Mouse (Mus musculus) CH12.LX (cell line): ENCODE data around the gene Tex44. TPM values are rescaled to one million over a fixed set of nuclear protein-coding genes. Genes with fewer than 3 reads are reported as not detected.
A peak's percentile ranks its signal among the peaks of the same experiment; 100 is the strongest.

ENCODE experiments used
- DNase-seq: peaks from one replicate; pipeline ENCODE4 v3.0.0-alpha.2; 2013; ENCODE audit errors: extremely low read depth
- H3K27ac ChIP-seq: 2 replicates; pipeline ENCODE4 v1.5.1; 2012; ENCODE audit warnings: low read depth, mild to moderate bottlenecking, control low read depth, moderate library complexity; ENCODE audit not compliant: insufficient read depth
- H3K27me3 ChIP-seq: replicated peaks from 2 replicates; pipeline ENCODE3; 2012; ENCODE audit warnings: inconsistent platforms
- H3K36me3 ChIP-seq, 2 experiments: replicated peaks in 1 of 2; 2 replicates each; pipeline versions ENCODE3 to v1.6.1; 2012; ENCODE audit warnings: inconsistent platforms in 1 of 2, low read length in 1 of 2, mild to moderate bottlenecking in 1 of 2, mixed read lengths in 1 of 2, moderate library complexity in 1 of 2; ENCODE audit not compliant: control insufficient read depth in 1 of 2, insufficient read depth in 1 of 2
- H3K4me1 ChIP-seq, 2 experiments: 2 replicates each; pipeline ENCODE4 v1.6.1; 2012; ENCODE audit warnings: inconsistent platforms in 1 of 2, moderate library complexity in 1 of 2; ENCODE audit not compliant: insufficient read depth in 2 of 2, control insufficient read depth in 1 of 2
- H3K4me2 ChIP-seq: 2 replicates; pipeline ENCODE4 v1.6.1; 2012; ENCODE audit warnings: low read depth, mild to moderate bottlenecking, control low read depth; ENCODE audit not compliant: poor library complexity, insufficient read depth, severe bottlenecking
- H3K4me3 ChIP-seq, 3 experiments: fragments of 150-350 bp in 1 of 3; sonication (generic) in 1 of 3; replicated peaks in 1 of 3; 2 replicates each; pipeline versions ENCODE3 to v1.5.1; 2011 to 2012; ENCODE audit warnings: low read depth in 2 of 3, low read length in 2 of 3, mild to moderate bottlenecking in 2 of 3, moderate library complexity in 2 of 3, control low read depth in 1 of 3, improper control_type of control experiment in 1 of 3, inconsistent platforms in 1 of 3, mixed read lengths in 1 of 3; ENCODE audit not compliant: poor library complexity in 1 of 3
- H3K79me2 ChIP-seq: replicated peaks from 2 replicates; pipeline ENCODE4 v1.6.1; 2012; ENCODE audit warnings: mild to moderate bottlenecking, moderate library complexity; ENCODE audit not compliant: control insufficient read depth, poor library complexity, insufficient read depth, severe bottlenecking; ENCODE audit errors: extremely low read depth
- H3K9ac ChIP-seq: 2 replicates; pipeline ENCODE4 v1.6.1; 2012; ENCODE audit warnings: low read depth, mild to moderate bottlenecking, control low read depth, moderate library complexity; ENCODE audit not compliant: insufficient read depth
- H3K9me3 ChIP-seq: replicated peaks from 2 replicates; pipeline ENCODE3; 2012; ENCODE audit warnings: low read length, inconsistent platforms, mixed read lengths
- BHLHE40 ChIP-seq: IDR thresholded peaks from 2 replicates; pipeline ENCODE4 v1.6.1; 2011; ENCODE audit warnings: mild to moderate bottlenecking, low read depth, low read length, improper control_type of control experiment
- CHD1 ChIP-seq: IDR thresholded peaks from 2 replicates; pipeline ENCODE4 v1.6.1; 2012; ENCODE audit warnings: low read depth, low read length, improper control_type of control experiment, inconsistent platforms
- CHD2 ChIP-seq: IDR thresholded peaks from 2 replicates; pipeline ENCODE4 v1.6.1; 2011; ENCODE audit warnings: low read length, improper control_type of control experiment
- CTCF ChIP-seq, 2 experiments: IDR thresholded peaks in 1 of 2; conservative IDR thresholded peaks in 1 of 2; 2 replicates each; pipeline ENCODE4 v1.5.1; 2011 to 2012; ENCODE audit warnings: low read depth in 2 of 2, low read length in 2 of 2, improper control_type of control experiment in 1 of 2, inconsistent platforms in 1 of 2, mild to moderate bottlenecking in 1 of 2, moderate library complexity in 1 of 2
- ELF1 ChIP-seq: IDR thresholded peaks from 2 replicates; pipeline ENCODE4 v1.6.1; 2014; ENCODE audit warnings: low read depth, mild to moderate bottlenecking, inconsistent platforms, low read length, improper control_type of control experiment
- GABPA ChIP-seq: IDR thresholded peaks from 2 replicates; pipeline ENCODE4 v1.6.1; 2012; ENCODE audit warnings: low read depth, low read length, improper control_type of control experiment, inconsistent platforms; ENCODE audit not compliant: insufficient replicate concordance
- HCFC1 ChIP-seq: IDR thresholded peaks from 2 replicates; pipeline ENCODE4 v1.6.1; 2012; ENCODE audit warnings: low read depth, mild to moderate bottlenecking, inconsistent platforms, low read length, improper control_type of control experiment
- JUN ChIP-seq: IDR thresholded peaks from 2 replicates; pipeline ENCODE4 v1.6.1; 2011; ENCODE audit warnings: low read depth, mild to moderate bottlenecking, low read length, improper control_type of control experiment, moderate library complexity; ENCODE audit not compliant: insufficient read depth
- JUND ChIP-seq: conservative IDR thresholded peaks from 2 replicates; pipeline ENCODE4 v1.6.1; 2011; ENCODE audit warnings: low read depth, low read length, improper control_type of control experiment
- KAT2A ChIP-seq: IDR thresholded peaks from 2 replicates; pipeline ENCODE4 v1.6.1; 2012; ENCODE audit warnings: low read length, improper control_type of control experiment, inconsistent platforms; ENCODE audit not compliant: insufficient replicate concordance
- MAFK ChIP-seq: IDR thresholded peaks from 2 replicates; pipeline ENCODE4 v1.6.1; 2011; ENCODE audit warnings: low read length, improper control_type of control experiment; ENCODE audit not compliant: insufficient replicate concordance
- MAX ChIP-seq: IDR thresholded peaks from 2 replicates; pipeline ENCODE4 v1.6.1; 2011; ENCODE audit warnings: low read length, improper control_type of control experiment
- MAZ ChIP-seq: IDR thresholded peaks from 2 replicates; pipeline ENCODE4 v1.6.1; 2012; ENCODE audit warnings: low read depth, mild to moderate bottlenecking, inconsistent platforms, low read length, improper control_type of control experiment, moderate library complexity
- MXI1 ChIP-seq: IDR thresholded peaks from 2 replicates; pipeline ENCODE4 v1.6.1; 2011; ENCODE audit warnings: mild to moderate bottlenecking, low read depth, low read length, improper control_type of control experiment
- NELFE ChIP-seq: IDR thresholded peaks from 2 replicates; pipeline ENCODE4 v1.6.1; 2011; ENCODE audit warnings: low read depth, low read length, improper control_type of control experiment
- POLR2A ChIP-seq: IDR thresholded peaks from 2 replicates; pipeline ENCODE4 v1.6.1; 2011; ENCODE audit warnings: low read depth, mild to moderate bottlenecking, improper control_type of control experiment, low read length
- POLR2AphosphoS2 ChIP-seq: IDR thresholded peaks from 2 replicates; pipeline ENCODE4 v1.6.1; 2011; ENCODE audit warnings: low read depth, low read length, improper control_type of control experiment
- RAD21 ChIP-seq: IDR thresholded peaks from 2 replicates; pipeline ENCODE4 v1.6.1; 2011; ENCODE audit warnings: low read depth, mild to moderate bottlenecking, low read length, improper control_type of control experiment, moderate library complexity
- RCOR1 ChIP-seq: conservative IDR thresholded peaks from 2 replicates; pipeline ENCODE4 v1.6.1; 2012; ENCODE audit warnings: low read depth, mild to moderate bottlenecking, inconsistent platforms, low read length, improper control_type of control experiment
- SMC3 ChIP-seq: IDR thresholded peaks from 2 replicates; pipeline ENCODE4 v1.6.1; 2011; ENCODE audit warnings: low read depth, low read length, improper control_type of control experiment
- TBP ChIP-seq: conservative IDR thresholded peaks from 2 replicates; pipeline ENCODE4 v1.6.1; 2011; ENCODE audit warnings: low read depth, low read length, improper control_type of control experiment
- TCF12 ChIP-seq: IDR thresholded peaks from 2 replicates; pipeline ENCODE4 v1.6.1; 2014; ENCODE audit warnings: low read depth, mild to moderate bottlenecking, inconsistent platforms, low read length, improper control_type of control experiment
- USF1 ChIP-seq: IDR thresholded peaks from 2 replicates; pipeline ENCODE4 v1.6.1; 2014; ENCODE audit warnings: low read depth, mild to moderate bottlenecking, inconsistent platforms, low read length, improper control_type of control experiment
- ZC3H11A ChIP-seq: IDR thresholded peaks from 2 replicates; pipeline ENCODE4 v1.6.1; 2012; ENCODE audit warnings: low read depth, mild to moderate bottlenecking, inconsistent platforms, low read length, improper control_type of control experiment
- ZKSCAN1 ChIP-seq: IDR thresholded peaks from 2 replicates; pipeline ENCODE4 v1.6.1; 2012; ENCODE audit warnings: low read depth, inconsistent platforms, low read length, improper control_type of control experiment, borderline replicate concordance
- dilution Hi-C: fragments of 300-500 bp; cut with MboI; formaldehyde crosslinking; loops from 2 replicates; pipeline ENCODE4 v1.14.3; 2020; ENCODE audit warnings: low sequenced_read_pairs; ENCODE audit not compliant: extremely low pct_unique_long_range_greater_than_20kb, extremely low pct_ligation_motif_present
- in situ Hi-C: fragments of 300-500 bp; cut with MboI; formaldehyde crosslinking; loops from 3 replicates; pipeline ENCODE4 v1.14.3; 2019; ENCODE audit warnings: low sequenced_read_pairs, low pct_ligation_motif_present, low pct_unique_long_range_greater_than_20kb, mixed read lengths
- polyA plus RNA-seq: library from polyadenylated mRNA; unstranded; fragments of >175 nt; gene quantifications from 2 replicates; pipeline ENCODE4 v1.2.1, GENCODE M21; 2012; ENCODE audit warnings: low read depth; ENCODE audit not compliant: insufficient read length
- total RNA-seq, 2 experiments: library from RNA; depleted of rRNA; stranded (reverse); fragments of 300-350 nt in 1 of 2; fragments of >200 nt in 1 of 2; gene quantifications; 2 replicates each; pipeline ENCODE4 v1.2.3; 2012 to 2014

Gene Tex44
- total and polyA plus RNA-seq, 3 experiments, result not detected

DNA sequence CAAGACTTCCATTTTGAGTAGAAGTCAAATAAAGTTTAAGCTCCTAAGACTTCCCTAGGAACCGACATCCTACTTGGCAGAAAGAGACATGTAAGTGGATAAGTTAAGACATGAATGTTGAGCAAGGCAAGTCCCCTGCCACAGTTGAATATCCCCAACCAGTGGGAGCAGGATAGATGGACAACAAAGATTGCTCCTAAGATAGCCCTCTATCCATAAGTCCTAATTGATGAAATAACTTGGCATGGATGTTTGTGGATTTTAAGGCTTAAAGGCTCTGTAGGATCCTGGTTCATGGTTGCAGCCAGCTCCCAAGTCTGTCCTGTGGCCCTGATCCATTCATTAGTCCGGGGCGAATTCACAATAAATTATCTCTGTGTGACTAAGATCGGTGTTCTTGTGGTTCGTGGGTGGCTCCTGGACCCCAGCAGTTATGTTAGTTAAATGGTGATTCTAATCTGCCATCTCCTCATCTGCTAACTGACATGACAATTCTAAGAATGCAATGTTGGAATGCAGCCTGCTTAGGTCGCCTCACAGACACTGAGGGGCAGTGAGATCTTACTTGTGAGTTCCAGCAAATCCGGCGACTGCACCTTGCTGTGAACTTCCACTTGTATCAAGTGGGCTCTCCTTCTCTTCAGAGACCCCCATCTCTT lies 25.9 kb upstream of the Tex44 start:
- Histone ChIP-seq H3K4me2 (no peak overlapping the region), H3K79me2 (no peaks in the 10 kb centered on the region), H3K4me1 (peaks cover 0 to 9% of the 10 kb centered on the region in 2 experiments; a peak in 2 of 4 replicates), H3K36me3 (no peaks in the 10 kb centered on the region), H3K9ac (no peak overlapping the region), H3K27me3 (no peaks in the 10 kb centered on the region), H3K9me3 (peaks cover 3% of the 10 kb centered on the region), H3K4me3 (no peak overlapping the region), H3K27ac (no peak overlapping the region)
- DNase-seq, result no peak
- TF ChIP-seq POLR2AphosphoS2 (no peak), JUND (no peak), POLR2A (no peak), TBP (no peak), JUN (no peak), RCOR1 (no peak), NELFE (no peak), MAFK (no peak), SMC3 (no peak), USF1 (no peak), CHD2 (no peak), RAD21 (no peak), ELF1 (no peak), KAT2A (no peak), TCF12 (no peak), MAZ (no peak), ZKSCAN1 (no peak), GABPA (no peak)
- in situ Hi-C loops, result no loop called here
- dilution Hi-C loops, result no loop called here

GRCm38 (mm10) chr1:86404834-86405233 lies 21.3 kb upstream of the Tex44 start:
- DNase-seq, result peak; percentile 28
- no peak overlapping the region for H3K9ac ChIP-seq
- TF ChIP-seq RAD21, result peak; percentile 26
- no peak for TF ChIP-seq BHLHE40
- no peak for TF ChIP-seq KAT2A
- no peak for TF ChIP-seq POLR2A
- peak in 1 of 2 experiments; percentile 52; a peak in 2 of 4 replicates for TF ChIP-seq CTCF (conservative IDR thresholded peaks at IDR 0.05 in 1 of 2, IDR thresholded peaks at IDR 0.05 in 1 of 2; ENCODE audit: low read depth in 2 of 2, low read length in 2 of 2)
- TF ChIP-seq HCFC1, result no peak
- TF ChIP-seq MXI1, result no peak
- TF ChIP-seq GABPA, result no peak
- TF ChIP-seq MAFK, result no peak
- TF ChIP-seq MAX, result no peak
- TF ChIP-seq CHD1, result no peak
- TF ChIP-seq ZC3H11A, result no peak
- H3K4me1 ChIP-seq, result peaks cover 4 to 10% of the 10 kb centered on the region in 2 experiments; a peak in 3 of 4 replicates
- no peaks in the 10 kb centered on the region for H3K27me3 ChIP-seq
- peaks cover 3% of the 10 kb centered on the region for H3K9me3 ChIP-seq
- H3K4me3 ChIP-seq, result no peak overlapping the region
- H3K4me2 ChIP-seq, result no peak overlapping the region
- H3K36me3 ChIP-seq, result no peaks in the 10 kb centered on the region
- in situ Hi-C loops (no loop called here), dilution Hi-C loops (no loop called here)
- no peaks in the 10 kb centered on the region for H3K79me2 ChIP-seq
- no peak overlapping the region for H3K27ac ChIP-seq
